Mouse (Mus musculus): ENCODE measurements around the gene Nrl.

The Nrl gene

DNA sequence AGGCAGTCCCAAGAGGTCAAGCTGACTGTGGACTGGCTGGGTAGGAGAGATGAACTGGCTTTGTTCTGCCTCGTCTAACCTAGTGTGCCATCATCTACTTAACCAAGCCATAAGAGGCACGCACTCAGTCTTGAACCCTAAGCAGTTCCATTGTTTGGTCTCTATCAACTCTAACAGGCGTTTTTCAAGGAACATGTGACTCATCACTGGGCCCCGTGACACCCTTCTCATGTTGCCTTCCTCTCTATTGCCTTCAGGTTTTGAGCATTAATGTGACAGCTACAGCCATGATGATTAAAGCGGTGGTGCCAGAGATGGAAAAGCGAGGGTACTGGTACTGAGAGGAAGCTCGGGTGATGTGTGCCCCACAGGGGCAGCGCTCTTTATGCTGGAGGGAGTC is 37.9 kb downstream of the Nrl start:
- DNase-seq (ENCODE audit: low spot score in 2 of 2): no peak

DNA sequence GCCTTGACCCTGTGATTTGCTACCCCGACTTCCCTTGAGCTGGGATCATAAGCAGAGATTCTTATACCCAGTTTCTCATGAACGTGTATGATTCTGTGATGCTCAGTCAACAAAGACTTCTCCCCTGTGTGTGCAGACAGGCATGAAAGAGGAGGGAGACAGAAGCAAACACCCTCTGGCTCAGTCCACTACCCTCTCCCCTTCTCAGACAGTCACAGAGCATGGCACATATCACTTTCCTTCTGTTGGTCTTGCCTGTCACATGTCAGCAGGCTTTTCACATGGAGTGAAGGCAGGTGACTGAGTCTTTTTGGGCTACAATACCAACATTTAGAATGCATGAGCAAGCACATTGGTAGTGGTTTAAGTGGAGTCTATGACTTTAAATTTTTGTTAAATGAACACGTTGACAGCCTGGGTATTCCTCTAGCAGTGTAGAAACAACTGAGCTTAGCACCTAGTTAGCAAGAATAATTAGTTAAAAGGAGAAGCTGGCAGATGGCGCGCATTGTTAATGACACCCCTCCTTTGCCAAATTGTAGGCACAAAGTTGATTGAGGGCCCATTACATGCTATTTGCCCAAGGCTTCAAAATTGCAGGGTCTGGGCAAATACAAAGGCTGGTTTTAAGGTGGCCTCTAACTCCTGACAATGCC is 40.2 kb downstream of the Nrl start:
- no peak for DNase-seq (ENCODE audit: low spot score in 2 of 2)

DNA sequence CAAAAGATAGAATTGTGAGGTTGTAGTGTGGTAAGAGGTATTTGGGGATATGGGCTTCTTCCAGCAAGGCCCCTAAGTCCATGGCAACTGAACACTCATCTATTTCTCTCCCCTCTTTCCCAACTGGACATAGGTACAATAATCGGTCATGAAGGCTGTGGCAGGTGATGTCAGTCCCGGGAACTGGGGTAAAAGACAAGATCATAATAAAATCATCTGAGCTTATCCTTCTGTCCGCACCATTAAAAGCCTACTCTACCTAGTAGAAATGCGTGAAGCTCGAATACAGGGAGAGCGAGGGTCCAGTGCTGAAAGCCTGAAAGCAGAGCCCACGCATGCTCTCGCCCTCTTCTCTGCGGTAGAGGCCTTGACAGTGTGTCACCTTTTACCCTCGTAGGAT is 45.2 kb downstream of the Nrl start:
- no peak for DNase-seq (ENCODE audit: low spot score in 2 of 2)

DNA sequence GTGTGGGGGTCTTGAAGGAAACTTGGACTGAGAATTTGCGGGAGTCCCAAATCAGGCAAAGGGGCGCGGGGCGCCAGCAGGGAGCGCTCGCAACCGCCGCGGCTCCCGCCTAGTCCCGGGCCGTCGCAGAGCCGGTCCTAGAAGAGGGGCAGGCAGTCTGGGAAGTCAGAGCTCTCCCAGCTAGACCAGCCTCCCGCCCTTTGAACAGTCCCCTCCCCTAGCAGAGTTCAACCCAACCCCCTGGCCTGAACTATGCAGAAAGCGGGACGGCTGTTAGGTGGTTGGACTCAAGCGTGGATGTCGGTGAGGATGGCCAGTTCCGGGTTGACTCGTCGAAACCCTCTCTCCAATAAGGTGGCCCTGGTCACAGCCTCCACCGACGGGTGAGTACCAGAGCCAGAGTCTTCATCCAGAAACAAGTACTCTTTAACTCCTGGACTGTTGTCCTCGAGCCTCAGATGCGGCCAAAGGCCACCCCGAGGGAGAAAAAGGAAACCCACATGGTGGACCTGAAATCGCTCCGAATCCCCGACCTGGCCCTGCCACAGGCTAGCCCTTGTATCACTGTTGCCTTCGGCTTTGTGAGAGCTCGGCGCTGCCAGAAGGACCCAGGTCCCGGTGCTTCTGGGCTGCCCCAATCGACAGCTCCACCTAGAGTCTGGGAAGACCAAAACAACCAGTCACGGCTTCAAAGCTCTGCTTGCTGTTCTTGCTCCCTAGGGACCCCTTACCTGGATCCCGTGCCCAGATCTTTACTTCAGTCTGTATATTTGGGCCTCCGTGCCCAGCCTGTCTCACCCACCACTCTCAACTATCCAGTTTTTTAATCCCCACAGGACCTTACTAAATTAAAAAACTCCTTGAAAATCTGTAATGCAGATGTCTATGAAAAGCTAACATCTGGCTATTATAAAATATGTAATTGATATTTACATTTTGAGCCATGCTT is 45.9 kb downstream of the Nrl start, which contains the start of gene Dhrs4:
Dhrs4 (plus strand) TSS at position 108 of the 949 bp plus-strand sequence.
- peak; percentile 63 to 69 for DNase-seq (ENCODE audit: low spot score in 2 of 2)

DNA sequence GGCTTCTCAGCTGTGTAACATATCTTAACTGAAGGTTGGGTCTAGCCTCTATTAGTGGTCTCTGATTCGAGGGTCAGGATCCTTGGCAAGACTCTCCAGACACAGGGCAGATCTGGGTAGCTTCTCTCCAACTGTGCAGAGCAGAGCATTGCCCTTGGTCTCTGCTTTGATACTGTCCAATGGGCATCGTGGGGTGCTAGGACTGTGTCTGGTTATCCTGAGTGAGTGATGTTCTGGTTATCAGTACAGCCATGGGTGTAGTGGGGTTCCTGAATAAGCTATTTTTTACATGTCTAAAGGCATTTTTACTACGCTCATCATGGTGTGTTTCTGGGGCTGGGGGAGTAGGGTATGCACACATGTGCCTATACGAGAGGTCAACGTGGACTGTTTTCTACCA is 47.0 kb downstream of the Nrl start:
- no peak for DNase-seq (ENCODE audit: low spot score in 2 of 2)

DNA sequence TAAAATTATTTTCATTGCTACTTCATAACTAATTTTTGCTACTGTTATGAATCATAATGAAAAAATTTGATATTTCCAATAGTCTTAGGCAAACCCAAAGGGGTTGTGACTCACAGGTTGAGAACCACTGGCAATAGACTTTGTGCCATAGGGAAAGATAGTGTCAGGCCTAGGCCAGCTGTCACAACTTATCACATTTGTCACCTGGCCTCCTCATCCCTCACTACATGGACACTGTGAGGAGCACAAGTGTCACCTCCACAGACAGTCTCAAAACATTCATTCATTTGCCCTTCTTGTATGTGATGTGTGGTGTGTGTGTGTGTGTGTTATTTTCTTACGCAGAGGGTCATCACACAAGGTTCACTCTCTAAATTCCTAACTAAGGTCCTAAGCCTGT is 47.4 kb downstream of the Nrl start:
- DNase-seq (ENCODE audit: low spot score in 2 of 2): no peak

DNA sequence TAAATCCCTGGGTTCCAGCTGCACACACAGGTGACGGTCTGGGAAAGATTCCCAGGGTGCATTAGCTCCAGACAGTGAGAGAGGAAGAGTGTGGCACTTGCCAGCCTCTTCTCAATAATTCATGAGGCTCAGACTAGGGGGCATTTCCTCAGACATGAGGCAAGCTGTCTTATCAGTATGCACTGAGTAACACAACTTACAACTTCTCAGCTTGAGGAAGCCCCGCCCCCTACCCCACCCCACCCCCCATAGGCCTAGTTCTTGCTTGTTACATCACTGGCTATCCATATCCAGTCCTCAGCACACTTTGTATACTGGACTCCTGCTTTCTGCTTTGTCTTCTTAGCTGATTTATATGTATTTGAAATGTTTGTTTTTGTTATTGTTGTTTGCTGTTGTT is 49.1 kb downstream of the Nrl start:
- no peak for DNase-seq (ENCODE audit: low spot score in 2 of 2)

DNA sequence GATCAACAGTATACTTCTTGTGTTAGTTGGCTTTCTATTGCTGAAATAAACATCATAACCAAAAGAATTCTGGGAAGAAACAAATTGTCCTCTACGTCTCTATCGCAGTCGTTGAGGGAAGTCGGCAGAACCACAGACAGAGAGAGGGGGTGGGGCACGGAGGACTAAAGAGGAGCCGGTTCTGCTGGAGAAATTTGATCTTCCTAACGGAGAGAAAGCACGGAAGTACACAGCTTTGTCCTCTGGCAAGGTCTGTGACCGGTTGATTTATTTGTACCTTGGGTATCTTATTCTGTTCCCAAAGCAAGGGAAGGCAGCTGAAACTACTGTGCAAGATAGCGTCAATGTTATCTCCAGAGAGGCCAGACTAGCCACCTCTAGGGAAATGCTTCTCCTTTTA is 54.0 kb downstream of the Nrl start:
- no peak for DNase-seq (ENCODE audit: low spot score in 2 of 2)

DNA sequence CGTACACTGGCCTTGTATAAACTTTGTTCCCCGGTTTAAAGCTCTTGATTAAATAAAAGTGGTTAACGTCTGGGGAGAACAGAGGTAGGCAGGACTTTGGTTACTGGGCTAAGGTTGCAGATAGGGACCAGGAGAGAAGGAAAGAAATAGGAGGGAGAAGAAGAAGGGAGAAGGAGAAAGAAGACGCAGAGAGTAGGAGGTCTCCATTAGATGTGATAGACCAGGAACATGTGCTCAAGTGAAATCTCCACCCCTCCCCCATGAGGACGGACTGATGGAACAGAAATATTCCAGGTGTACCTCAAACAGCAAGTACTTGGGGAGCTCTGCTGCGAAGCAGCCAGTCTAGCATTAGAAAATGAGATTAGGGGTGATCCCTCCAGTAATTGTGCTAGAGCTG is 55.0 kb downstream of the Nrl start:
- DNase-seq (ENCODE audit: low spot score in 2 of 2): no peak

DNA sequence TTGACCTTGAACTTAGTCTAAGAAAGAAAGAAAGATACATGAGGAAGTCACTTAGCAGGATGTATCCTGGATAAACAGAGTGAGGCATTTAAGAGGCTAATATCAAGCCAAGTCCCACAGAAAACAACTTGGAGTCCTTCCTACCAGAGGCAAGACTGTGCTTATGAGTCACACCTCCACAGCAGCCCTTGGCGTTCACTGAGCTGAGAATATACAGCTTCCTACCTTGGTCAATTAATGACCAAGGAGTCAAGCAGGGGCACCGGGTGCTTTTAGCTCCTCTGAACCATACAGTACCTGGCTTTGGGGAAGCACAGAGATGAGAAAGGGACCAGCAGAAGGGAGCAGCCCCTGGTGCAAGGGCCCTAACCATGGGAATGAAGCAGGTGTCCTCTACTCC is 55.7 kb downstream of the Nrl start:
- DNase-seq (ENCODE audit: low spot score in 2 of 2): no peak

All from right cerebral cortex, postnatal 36 days (tissue).